Mouse (Mus musculus) liver (tissue): Measurements from ENCODE around the gene Gm21861.
"Not testable (repeated sequence)": the region's sequence is repeated elsewhere in the genome, so short reads cannot be mapped to it uniquely, and the experiment has no call there.

Source experiments
- DNase-seq: peaks from one replicate; pipeline ENCODE4 v3.0.0-alpha.2; 2020; ENCODE audit warnings: mixed read lengths

The Gm21861 gene

GRCm38 (mm10) chrY:58814497-58814896 is at the start of gene Gm21861:
Gm21861 (minus strand) TSS chrY:58814597.
- DNase-seq = not testable (repeated sequence)
